Mouse (Mus musculus) brain, adult 2 months (tissue): ENCODE measurements at regions not wholly inside any gene's neighbourhood (a gene's known extent, or its start where the extent isn't known, plus 50 kb on each side); places are given as distances from the start of the nearest gene placed in this dataset.

Experiments
- DNase-seq: peaks from one replicate; pipeline ENCODE4 v3.0.0; 2011; ENCODE audit warnings: low read depth, low spot score

DNA sequence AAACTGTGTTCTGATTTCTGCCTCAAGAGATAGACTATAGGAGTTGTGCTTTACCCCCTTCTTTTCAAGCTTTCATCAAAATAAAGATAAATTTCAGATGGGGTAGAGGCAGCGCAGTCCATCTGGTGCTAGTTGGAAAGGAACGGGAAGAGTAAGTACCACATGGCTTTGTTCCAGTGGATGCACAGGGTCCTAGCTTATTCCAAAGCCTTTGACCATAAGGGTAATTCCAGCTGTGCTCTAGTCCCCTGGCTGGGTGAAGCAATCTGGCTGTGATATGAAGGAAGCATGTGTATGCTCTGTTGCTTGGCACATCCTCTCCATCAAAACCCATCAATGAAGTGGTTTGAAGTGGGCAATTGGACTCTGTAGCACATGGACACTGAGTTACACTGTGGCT is 155.6 kb downstream of the 1190002N15Rik start:
- DNase-seq: peak; percentile 32

DNA sequence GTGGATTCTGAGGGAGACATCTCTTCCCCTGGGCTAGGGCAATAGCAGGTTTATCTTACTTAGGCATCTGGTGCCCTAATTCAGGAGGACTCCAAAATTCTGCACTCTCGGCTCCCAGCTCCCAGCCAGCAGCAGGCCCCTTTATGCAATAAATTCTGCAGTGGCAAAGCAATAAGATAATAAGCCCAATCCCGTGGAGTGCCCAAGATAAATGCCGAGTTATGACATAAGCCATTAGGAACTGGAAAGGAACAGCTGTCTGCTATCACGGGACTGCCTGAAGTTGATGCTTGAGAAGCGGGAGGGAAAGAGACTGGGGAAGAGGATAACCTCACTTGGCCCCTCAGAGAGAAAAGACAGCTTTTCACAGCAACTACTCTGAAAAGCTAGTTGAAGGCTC is 159.0 kb downstream of the 1190002N15Rik start:
- DNase-seq: peak; percentile 70

DNA sequence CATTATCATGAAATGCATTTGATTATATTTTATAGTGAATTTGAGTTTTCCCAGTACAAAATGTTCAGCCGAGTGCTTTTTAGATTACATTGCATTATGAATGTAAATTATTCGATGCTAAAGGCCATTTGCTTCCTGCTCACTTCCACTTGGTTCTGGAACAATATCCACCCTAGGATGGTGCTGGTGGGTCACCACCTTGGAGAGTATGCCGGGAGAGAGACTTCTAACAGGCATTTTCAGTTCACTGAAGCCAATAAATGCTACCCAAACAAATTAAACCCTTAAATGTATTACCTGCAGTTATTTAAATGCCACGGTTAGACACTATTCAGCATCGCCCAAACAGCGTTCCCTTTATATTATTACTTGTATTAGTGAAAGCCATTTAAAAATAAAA is 159.6 kb downstream of the 1190002N15Rik start:
- DNase-seq: peak; percentile 49

DNA sequence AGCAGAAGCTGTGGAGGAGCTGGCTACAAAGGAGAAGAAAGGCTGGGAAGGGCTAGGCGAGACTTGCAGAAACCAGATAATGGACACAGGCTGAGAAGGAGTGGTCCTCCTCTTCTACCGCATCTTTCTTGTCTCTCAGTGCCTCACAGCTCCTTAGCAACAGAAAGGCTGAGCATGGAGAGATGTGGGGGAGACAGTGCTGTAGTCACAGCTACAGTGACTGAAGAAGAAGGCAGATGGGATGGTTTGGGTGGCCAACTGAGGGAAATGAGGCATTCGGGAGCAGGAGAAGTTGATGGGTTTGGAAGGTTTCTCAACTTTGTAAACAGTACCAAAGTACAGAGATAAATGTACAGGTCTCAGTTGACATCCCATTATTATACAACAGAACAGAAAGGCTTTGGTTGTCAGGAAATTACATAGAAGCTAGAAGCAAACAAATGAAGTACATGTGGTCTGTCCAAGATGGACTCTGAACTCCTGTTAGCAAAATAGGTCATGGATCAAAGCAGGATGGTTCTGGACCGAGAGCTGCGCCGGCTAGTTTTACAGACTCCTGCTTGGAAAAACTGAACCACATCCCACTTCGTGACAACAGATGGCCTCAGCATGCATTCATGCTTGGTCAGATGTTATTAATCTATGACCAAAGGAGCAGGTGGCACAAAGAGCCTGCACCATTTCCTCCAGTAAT is 160.4 kb downstream of the 1190002N15Rik start:
- DNase-seq: peak; percentile 98

DNA sequence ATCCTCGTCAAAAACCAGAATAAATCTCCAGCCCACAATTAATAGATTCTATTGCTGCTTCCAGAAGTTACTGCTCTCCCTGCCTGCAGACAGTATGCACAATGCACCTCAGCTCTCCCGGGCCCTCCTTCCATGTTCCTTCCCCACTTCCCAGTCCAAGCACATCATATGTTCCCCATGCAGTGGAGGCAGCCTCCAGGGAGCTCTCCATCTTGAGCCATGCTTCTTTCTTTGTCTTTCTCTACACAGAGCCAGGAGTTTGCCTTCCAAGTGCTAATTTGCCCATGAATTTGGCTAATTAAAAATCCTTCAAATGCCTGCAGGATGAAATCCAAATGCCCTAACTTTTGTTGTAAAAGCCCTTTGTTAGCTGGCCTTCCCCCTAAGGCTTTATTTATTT is 166.9 kb downstream of the 1190002N15Rik start:
- DNase-seq: no peak

DNA sequence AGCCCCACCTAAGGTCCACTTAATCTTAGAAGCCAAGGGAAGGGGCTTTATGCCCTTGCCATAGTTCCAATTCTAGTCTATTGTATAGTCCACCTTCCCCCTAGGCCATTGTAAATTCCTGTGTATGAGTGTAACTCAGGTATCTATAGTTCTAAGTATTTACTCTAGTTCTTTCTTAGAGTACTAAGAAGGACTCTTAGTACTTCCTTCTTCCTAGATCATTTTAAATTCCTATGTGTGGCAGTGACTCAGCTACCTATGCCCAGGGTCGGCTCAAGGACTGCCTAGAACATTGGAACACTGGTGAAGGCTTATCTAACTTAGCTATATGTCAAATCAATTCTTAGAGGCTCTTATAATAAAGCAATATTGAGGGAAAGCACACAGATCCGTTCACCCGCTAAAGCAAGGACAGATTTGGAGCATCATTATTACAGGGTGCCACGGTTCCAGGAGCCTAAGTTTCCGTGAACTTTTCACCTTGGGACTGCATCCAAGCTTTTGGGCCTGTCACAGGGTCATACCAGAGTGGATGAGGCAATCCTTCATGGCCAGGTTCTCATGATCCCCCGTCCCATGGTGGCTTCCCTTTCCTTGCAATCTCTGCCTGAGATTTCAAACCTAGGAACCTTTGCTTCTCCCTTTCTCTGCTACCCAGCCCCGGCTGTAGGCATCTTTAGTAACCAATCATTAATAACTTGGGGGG is 169.5 kb downstream of the 1190002N15Rik start:
- DNase-seq: no peak

DNA sequence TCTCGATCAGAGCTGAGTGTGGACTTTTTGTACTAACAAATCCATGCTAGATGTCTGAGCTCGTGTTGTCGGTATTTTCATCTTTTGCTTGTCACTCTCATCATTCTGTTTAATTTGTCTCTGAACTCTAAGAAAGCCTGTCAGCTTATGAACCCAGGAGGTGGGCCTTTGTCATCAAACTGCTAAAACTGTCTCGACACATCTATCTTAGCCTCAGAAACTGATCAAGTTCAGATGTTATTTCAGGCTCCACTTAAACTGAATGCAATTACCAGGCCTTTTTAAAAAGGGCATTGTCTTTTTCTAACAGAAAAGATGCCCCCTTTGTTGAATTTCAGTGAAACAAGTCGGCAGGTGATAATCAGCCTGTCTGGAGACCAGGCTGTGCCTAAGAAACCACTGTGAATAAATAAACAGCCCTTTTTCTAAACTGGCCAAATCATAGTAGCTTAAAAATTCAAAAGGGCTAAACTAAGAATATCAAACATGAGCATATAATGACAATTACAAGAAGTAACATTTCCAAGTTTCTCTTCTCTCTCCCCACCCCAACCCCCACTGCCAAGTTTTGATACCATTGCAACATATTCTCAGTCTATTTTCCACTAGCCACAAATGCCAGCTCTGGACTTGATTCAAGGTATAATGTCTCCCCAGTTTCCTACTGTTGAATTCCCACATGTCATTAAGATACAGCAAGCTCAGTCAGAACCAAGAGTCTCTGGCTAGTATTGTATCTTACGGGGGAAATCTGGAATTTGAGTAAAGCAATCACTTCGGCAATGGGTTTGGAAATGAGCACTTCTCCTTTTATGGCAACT is 175.8 kb downstream of the 1190002N15Rik start:
- DNase-seq: peak; percentile 25

DNA sequence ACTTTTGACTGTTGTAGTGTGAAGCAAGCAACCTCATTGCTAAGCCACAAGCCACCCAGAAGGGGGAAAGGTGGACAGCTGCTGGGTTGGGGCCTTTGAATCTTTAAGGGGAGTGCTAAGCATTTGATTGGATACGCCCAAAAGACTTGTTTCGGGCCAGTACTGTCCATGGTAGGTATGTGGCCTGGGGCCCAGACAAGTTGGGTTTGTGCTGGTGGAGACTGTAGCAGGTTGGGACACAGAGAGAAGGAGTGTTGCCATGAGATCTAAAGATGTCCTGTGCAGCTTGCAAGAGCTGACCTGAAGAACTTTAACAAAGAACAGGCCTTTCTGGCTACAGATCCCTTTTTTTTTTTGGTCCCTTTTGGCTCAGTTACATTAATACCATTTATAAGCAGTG is 176.9 kb downstream of the 1190002N15Rik start:
- no peak for DNase-seq

DNA sequence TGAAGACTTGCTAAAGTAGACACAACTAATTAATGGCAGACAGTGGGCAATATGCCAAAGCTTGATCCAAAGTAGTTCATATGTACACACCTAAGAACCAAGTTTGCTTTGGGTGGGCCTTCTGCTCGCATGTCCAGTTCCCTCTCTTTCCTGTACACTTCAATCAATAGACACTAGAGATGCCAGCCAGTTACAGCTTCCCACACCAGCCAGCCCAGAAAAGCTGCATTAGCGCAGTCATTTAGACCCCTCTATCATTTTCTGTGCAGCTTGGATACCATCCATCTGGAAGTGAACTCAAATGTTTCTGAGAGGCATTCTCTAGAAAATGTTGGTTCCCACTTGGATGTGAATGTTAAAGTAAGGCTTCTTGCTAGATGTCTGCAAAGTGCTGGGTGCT is 179.7 kb downstream of the 1190002N15Rik start:
- DNase-seq: peak; percentile 19

DNA sequence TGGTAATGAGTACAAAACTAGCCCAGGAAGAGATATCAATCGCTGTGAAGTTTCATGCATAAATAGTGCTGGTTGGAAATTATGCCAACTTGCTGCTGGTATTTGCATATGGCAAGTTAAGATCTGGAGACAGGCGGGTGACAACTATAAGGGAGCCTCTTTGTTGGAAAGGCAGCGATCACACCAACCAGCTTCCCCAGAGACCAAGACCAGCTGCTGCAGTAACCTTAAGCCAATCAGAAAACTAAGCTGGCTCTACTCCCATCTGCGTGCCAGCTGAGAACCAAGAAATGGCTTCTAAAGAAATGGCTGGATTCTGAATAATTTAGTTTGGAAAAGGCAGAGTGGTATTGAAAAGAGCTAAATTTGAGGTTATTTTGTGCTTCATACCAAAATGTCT is 195.9 kb downstream of the 1190002N15Rik start:
- DNase-seq: peak; percentile 39

DNA sequence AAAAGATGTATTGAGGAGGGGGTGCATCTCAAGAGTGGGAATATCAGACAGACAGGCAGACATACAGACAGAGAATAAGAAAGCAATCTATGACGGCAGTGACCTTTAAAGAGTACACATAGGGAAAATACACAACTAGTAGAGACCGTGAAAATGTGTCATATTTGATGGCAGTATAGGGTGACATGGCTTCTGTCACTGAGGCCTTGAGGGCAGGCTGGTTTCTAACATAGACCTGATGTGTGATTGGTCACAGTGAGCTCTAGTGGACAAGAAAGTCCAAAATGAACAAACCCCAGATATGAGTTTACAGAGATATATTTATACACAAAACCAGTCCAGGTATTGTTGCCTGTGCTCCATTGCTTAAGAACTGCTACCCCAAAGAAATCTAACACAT is 196.3 kb downstream of the 1190002N15Rik start:
- DNase-seq: no peak

DNA sequence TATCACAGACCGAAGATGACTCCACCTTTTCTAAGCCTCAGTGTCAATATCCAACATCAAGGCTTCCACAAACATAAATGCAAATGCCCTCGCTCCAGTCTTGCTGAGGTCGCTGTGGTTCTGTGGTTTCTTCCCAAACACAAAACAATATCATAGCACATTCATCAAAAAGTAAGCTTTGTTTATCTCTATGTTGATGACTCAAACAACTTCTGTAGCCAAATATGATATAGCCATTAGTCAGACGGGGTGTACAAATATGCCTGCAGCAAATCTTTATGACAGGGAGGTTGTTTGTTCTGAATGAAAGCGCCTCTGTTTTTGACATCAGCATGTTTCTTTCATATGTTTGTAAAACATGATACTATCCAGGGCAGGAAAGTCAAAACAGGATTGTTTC is 204.4 kb downstream of the 1190002N15Rik start:
- DNase-seq: no peak

DNA sequence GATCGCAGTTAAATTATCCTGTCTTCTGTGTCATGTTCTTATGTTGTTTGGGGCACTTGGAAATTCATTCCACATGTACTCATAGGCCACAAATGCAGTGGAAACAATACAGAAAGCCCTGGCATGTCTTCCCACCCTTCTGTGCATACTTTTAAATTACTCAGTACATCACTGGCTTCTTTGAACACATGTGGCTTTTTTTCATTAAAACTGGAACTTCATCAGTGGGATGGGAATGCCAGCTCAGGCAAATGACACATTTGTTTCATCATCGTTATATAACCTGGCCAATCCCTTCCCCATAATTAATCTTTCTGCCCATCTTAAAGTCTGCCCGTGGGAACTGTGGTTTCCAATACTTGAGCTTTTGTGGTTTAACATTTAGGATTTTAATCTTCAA is 214.9 kb downstream of the 1190002N15Rik start:
- no peak for DNase-seq

DNA sequence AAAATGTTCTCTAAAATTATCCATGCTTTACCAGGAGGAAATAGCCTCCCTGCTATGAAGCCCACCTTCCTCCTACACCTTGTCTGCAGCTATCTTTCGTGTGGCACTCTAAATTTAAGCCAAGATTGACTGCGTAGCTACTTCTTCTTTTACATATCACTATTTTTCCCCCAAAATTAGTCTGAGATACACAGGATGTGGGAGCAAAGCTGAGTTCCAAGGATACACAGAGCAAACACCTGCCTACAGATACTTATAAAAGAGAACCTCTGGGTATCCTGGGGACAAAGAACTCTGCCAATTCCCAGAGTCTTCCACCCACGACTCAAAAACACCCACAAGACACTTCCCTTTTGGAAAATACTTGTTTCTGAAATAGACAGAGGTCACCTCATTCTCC is 235.3 kb downstream of the 1190002N15Rik start:
- DNase-seq: peak; percentile 68

DNA sequence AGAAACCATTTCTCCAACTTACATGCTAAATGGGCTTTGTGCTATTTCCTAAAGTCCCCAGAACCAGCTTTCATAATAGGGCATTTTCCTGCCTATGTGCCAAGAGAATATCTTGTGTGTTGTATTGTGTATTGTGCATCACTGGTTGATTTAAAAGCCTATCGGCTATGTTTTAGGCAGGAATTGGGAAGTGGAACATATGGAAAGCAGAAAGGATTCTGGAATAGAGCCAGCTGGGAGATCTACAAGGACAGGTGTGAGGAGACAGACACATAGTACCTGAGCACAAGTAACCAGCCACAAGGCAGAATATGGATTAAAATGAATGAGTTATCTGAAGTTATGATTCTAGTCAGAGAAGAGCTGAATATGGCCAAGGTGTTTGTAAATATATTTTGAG is 236.0 kb downstream of the 1190002N15Rik start:
- peak; percentile 78 for DNase-seq

DNA sequence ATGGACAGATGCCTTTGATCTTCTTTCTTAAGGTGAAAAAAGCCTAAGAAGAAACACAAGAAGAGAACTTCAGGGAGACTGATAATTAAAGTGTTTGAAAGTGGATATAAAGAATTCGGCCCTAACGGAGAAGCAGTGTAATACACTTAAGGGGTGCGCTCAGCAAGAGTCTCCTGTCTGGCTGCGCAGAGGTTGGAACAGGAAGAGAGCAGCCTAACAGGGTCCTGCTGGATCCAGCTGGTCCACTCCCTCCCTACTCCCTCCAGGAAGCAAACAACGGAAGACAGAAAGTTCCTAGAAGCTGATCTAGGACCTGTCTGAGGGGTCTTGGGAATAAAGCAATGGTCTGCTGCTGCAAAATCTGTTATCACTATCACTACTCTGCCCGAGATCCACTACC is 242.4 kb downstream of the 1190002N15Rik start:
- DNase-seq: no peak

DNA sequence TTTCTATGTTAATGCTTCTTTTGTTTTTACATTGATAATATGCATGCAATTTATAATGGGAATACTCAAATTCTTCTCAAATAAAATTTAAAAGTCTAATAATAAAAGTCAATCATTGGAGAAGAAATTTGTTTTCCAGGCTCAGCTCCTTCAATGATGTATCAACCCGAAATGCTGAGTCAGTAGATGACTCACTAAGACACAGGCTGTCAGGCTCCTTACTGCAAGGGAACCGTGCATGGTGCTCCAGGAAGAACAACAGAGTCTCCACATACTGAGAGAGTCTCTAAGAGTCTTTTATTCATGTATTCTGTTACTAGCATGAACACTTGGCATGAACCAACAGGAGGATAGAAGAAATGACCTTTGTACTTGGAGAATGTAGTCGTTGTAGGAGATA is 245.7 kb downstream of the 1190002N15Rik start:
- peak; percentile 78 for DNase-seq

DNA sequence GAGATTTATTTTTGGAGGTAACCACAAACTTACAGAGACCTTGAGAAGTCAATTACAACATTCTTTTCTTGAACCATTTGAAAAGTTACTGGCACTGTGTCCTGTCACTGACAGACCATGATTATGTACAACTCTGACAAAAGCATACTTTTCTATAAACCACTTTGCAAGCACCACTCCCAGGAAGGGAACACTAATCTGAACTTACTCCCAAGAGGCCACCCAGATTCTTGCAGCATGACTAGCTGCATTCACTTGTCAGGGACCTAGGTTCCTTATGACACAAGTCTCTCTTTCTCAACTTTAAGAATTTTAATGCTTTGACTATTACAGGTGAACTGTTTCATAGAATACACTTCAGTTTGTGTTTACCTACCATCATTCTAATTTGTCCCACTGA is 248.3 kb downstream of the 1190002N15Rik start:
- DNase-seq: no peak

DNA sequence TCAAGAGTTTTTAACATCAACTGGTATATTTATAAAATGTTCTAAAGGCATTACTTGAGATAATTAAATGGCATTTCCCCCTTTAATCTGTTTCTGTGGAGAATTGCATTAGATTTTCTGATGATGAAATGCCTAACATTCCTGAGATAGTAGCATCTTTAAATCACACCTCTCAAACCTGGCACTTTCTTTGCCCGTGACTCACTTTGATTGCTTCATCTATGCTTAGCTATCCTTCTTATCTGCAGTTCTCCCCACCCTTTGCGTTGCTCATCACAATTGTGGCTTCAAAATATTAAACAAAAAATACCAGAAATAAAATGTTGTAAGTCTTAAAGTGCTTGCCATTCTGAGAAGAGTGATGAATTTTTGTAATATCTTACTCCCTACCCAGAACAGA is 250.3 kb downstream of the 1190002N15Rik start:
- peak; percentile 14 for DNase-seq

DNA sequence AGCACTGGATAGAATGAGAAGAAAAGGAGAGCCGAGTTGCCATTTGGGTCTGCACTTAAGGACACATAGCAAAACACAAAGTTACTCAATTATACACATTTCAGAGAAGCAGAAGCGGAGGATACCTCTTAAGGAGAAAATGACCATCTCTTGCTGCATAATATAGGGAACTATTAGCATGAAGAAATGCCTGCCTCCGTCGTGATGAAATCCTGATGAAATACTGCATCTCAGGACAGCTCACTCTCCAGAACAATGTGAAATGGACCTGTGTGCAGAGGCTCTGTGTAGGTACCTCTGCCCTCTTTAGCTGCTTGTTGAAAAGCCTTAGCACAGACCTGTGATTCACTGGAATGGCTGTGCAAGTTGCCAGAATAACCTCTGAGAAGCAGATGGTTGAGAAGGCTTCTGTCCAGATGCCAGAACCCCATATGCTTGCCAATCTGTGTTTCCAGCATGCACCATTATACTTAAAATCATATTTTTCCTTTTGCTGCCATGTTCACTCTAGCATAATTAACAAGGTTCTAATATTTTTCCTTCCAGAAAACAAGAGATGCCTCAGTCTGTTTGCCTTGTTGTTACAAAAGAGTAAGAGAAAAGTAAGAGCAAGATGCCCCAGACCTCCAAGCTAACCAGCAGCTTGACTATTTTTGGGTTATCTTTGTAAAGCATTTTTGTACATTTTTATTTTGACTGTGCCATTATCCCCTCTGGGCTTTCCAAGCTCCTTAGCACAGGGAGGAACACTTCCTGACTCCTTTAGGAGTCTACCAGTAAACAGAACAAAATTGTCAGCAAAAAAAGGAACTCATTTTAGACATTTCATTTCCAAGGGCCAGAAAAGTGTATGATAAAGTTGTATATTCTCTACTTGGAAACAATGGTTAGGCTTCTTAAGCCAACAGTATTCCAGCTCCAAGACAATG is 259.0 kb downstream of the 1190002N15Rik start:
- peak; percentile 98 for DNase-seq

DNA sequence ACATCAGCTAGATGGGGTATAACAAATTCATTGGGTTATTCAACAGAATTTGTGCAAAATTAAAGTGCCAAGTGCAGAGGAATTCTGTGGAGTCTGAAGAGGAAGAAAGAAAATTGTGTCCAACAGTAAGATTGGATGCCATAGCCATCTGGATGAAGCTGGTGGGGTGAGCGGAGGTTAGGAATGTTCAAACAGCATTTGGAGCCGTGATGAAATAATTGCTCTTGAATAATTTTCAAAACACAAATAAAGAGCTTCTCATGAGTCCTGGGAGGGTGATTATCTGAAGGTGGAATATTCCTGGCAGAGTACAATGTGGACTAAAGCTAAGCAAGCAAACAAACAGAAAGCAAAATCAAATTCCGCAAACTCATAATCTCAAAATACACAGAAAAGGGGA is 260.8 kb downstream of the 1190002N15Rik start:
- peak; percentile 68 for DNase-seq
